Mouse (Mus musculus) layer of hippocampus, postnatal 14 days (tissue): Measurements from ENCODE around the gene Slc15a3. TPM values are rescaled to one million over a fixed set of nuclear protein-coding genes. Genes with fewer than 3 reads are reported as not detected.
A peak's percentile ranks its signal among the peaks of the same experiment; 100 is the strongest.

Experiments
- DNase-seq, 2 experiments: peaks; one replicate each; pipeline ENCODE4 v3.0.0; 2021 to 2022; ENCODE audit warnings: low spot score in 2 of 2, mixed read lengths in 1 of 2
- total RNA-seq, 2 experiments: library from RNA; stranded (reverse); gene quantifications; 2 replicates each; pipeline ENCODE4 v1.2.3; 2021

Slc15a3 gene
- total RNA-seq, 2 experiments from 2014 or later, result 1.8 to 3.0 TPM

GRCm38 (mm10) chr19:10907891-10908290, 68.4 kb downstream of the Slc15a3 start:
- DNase-seq, result peak in 1 of 2 experiments; percentile 37

Other genes starting within 250 kb of the Slc15a3 start
- gene Ddb1, start 234.4 kb upstream of the Slc15a3 start, total RNA-seq, result 100 to 1,000 TPM; 202 to 215 TPM
- gene Tkfc, start 234.1 kb upstream of the Slc15a3 start, total RNA-seq, result 10 to 100 TPM; 21.7 to 24.4 TPM
- under 1 TPM; 0.60 to 0.91 TPM for gene Vwce, start 205.5 kb upstream of the Slc15a3 start, total RNA-seq
- not detected for gene Pga5, start 161.7 kb upstream of the Slc15a3 start, total RNA-seq
- 10 to 100 TPM; 25.1 to 26.6 TPM for gene Vps37c, start 151.0 kb upstream of the Slc15a3 start, total RNA-seq
- under 1 TPM in 1 of 2 experiments, not detected in 1; 0.19 TPM for gene Cd5, start 100.7 kb upstream of the Slc15a3 start, total RNA-seq
- gene Cd6, start 9.7 kb upstream of the Slc15a3 start, total RNA-seq, result under 1 TPM; 0.14 to 0.41 TPM
- gene Tmem132a, start 30.2 kb downstream of the Slc15a3 start, total RNA-seq, result 100 to 1,000 TPM; 221 to 224 TPM
- gene Tmem109, start 42.3 kb downstream of the Slc15a3 start, total RNA-seq, result 10 to 100 TPM; 33.2 to 40.9 TPM
- gene Prpf19, start 55.5 kb downstream of the Slc15a3 start, total RNA-seq, result 100 to 1,000 TPM; 198 to 203 TPM
- gene Zp1, start 80.9 kb downstream of the Slc15a3 start, total RNA-seq, result not detected
- gene Ptgdr2, start 97.4 kb downstream of the Slc15a3 start, total RNA-seq, result under 1 TPM; 0.29 to 0.32 TPM
- 1 to 10 TPM; 8.9 to 9.5 TPM for gene Ccdc86, start 109.5 kb downstream of the Slc15a3 start, total RNA-seq
- gene Ms4a10, start 134.9 kb downstream of the Slc15a3 start, total RNA-seq, result not detected
- gene Ms4a15, start 153.5 kb downstream of the Slc15a3 start, total RNA-seq, result not detected
- gene Ms4a18, start 178.3 kb downstream of the Slc15a3 start, total RNA-seq, result not detected
- not detected for gene Ms4a8a, start 241.4 kb downstream of the Slc15a3 start, total RNA-seq